Mouse (Mus musculus): Measurements from ENCODE around the gene Gm45213. TPM values are rescaled to one million over a fixed set of nuclear protein-coding genes. Genes with fewer than 3 reads are reported as not detected.
A peak's percentile ranks its signal among the peaks of the same experiment; 100 is the strongest.

Gm45213 gene
- polyA plus RNA-seq, 1 experiment: not detected

GRCm38 (mm10) chr7:66028766-66029512, 14.5 kb upstream of the Gm45213 start:
- TF ChIP-seq POLR2A (IDR thresholded peaks at IDR 0.05; ENCODE audit: borderline replicate concordance, extremely low read depth, insufficient read depth, insufficient read length, poor library complexity, severe bottlenecking) (no peak), CTCF (IDR thresholded peaks at IDR 0.05; ENCODE audit: borderline replicate concordance, extremely low read depth, insufficient read depth, insufficient read length) (no peak)
- no peak for DNase-seq (ENCODE audit: low read depth)

DNA sequence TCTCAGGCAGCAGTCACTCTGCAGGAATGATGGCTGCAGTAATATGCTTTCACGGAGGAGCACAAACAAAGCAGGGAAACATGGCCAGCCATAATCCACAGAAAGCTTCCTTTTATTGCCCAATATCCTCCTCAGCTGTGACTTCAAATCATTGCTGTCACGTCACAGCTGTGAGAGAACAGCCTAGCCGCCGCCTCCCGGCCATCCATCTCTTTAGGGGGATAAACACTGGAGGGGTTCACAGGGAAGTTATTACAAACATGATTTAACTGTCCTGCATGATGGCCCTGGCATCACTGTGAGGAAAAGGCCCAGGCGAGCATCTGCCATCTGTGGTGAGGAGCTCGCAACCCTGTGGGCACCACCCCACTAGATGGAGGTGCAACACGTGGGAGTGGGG, 6.6 kb upstream of the Gm45213 start:
- TF ChIP-seq POLR2A (IDR thresholded peaks at IDR 0.05; ENCODE audit: borderline replicate concordance, extremely low read depth, insufficient read depth, insufficient read length, poor library complexity, severe bottlenecking) (no peak), CTCF (IDR thresholded peaks at IDR 0.05; ENCODE audit: borderline replicate concordance, extremely low read depth, insufficient read depth, insufficient read length) (no peak)
- no peak for DNase-seq (ENCODE audit: low read depth)

GRCm38 (mm10) chr7:66038261-66038660, 5.1 kb upstream of the Gm45213 start:
- DNase-seq (ENCODE audit: low read depth): peak; percentile 6

GRCm38 (mm10) chr7:66038730-66039129, 4.7 kb upstream of the Gm45213 start:
- no peak for TF ChIP-seq CTCF (IDR thresholded peaks at IDR 0.05; ENCODE audit: borderline replicate concordance, extremely low read depth, insufficient read depth, insufficient read length)
- TF ChIP-seq POLR2A (IDR thresholded peaks at IDR 0.05; ENCODE audit: borderline replicate concordance, extremely low read depth, insufficient read depth, insufficient read length, poor library complexity, severe bottlenecking): no peak
- peak; percentile 17 for DNase-seq (ENCODE audit: low read depth)

More at GRCm38 (mm10) chr7:66038261-66038660, 5.1 kb upstream of the Gm45213 start:
- no peak for TF ChIP-seq POLR2A (IDR thresholded peaks at IDR 0.05; ENCODE audit: borderline replicate concordance, extremely low read depth, insufficient read depth, insufficient read length, poor library complexity, severe bottlenecking)
- no peak for TF ChIP-seq CTCF (IDR thresholded peaks at IDR 0.05; ENCODE audit: borderline replicate concordance, extremely low read depth, insufficient read depth, insufficient read length)

DNA sequence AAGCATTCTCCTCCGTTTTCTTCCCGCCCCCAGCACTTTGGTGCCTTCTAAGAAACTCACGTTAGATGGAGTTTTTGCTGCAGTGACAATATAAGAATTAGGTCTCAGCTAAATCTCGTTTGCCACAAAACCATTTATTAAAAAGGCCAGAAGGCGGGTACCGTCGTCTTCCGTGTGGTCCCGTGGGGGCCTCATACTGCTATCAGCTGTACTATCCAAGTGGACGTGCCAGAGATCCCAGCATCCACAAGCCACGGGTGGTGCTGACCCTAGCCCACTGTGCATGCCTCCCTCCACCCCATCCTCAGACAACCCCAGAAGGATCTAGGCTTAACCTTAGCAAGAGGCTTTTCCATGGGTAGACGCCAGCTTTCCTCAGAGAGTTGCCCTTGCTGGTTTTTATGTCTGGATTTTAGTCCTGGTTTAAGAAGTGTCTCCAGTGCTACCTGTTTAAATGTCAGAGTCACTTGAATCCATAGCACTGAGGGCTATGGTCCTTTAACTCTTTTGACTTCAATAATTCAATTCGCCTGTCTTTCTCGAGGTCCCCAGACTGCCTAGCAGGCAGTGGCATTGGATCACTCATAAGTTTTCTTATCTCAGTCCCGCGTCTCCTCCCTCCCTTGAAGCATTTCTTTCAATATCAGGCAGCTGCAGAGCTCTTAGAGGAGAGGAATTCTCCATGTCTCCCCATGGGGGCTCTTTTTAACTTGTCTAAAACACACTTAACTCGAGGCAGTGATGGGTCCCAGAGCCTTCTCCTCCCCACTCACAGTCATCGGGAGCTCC, 3.2 kb upstream of the Gm45213 start:
- DNase-seq (ENCODE audit: low read depth): no peak
- TF ChIP-seq CTCF (IDR thresholded peaks at IDR 0.05; ENCODE audit: borderline replicate concordance, extremely low read depth, insufficient read depth, insufficient read length) (no peak), POLR2A (IDR thresholded peaks at IDR 0.05; ENCODE audit: borderline replicate concordance, extremely low read depth, insufficient read depth, insufficient read length, poor library complexity, severe bottlenecking) (no peak)

DNA sequence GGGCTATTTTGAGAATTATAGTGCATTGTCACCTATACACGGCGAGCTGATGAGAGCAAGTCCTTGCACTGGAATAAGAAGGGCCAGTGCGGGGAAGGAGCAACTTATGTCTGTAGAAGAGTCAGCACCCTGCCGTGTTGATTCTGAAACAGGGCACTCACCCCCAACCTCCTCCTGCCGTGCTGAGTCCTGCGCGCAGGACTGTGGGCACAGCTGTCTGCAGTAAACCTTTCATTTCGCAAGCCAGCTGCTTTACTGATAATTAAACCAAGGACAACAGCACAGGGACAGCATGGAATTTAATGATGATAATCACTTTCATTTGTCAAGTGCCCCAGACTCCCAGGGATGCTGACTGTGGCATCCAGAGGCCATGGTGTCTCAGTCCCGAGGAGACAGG, 1.2 kb downstream of the Gm45213 start:
- peak; percentile 37 for DNase-seq (ENCODE audit: low read depth)
- no peak for TF ChIP-seq POLR2A (IDR thresholded peaks at IDR 0.05; ENCODE audit: borderline replicate concordance, extremely low read depth, insufficient read depth, insufficient read length, poor library complexity, severe bottlenecking)
- TF ChIP-seq CTCF (IDR thresholded peaks at IDR 0.05; ENCODE audit: borderline replicate concordance, extremely low read depth, insufficient read depth, insufficient read length): no peak

- TF ChIP-seq POLR2A (IDR thresholded peaks at IDR 0.05; ENCODE audit: borderline replicate concordance, extremely low read depth, insufficient read depth, insufficient read length, poor library complexity, severe bottlenecking): no peak
- TF ChIP-seq CTCF (IDR thresholded peaks at IDR 0.05; ENCODE audit: borderline replicate concordance, extremely low read depth, insufficient read depth, insufficient read length): no peak
- no peak for DNase-seq (ENCODE audit: low read depth)
These were observed 3.8 kb downstream of the Gm45213 start for GRCm38 (mm10) chr7:66046921-66047918.

DNA sequence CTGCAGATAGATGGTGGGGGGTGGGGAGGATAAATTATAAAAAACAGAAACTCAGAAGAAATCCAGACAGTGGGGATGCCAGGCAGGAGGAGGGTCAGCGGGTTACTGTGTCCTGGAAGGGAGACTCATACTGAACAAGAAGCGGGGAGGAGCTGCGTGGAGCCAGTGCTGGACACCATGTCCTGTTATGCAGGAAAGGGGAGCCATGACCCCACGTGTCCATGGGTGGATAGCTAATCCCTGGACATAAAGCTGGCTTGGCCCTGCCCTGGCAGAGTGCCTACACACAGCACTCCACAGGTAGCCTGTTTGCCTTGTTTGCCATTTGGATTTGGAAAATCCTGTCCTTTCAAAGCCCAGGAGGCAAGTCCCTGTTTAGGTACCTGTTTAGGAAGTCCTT, 4.6 kb downstream of the Gm45213 start:
- TF ChIP-seq CTCF (IDR thresholded peaks at IDR 0.05; ENCODE audit: borderline replicate concordance, extremely low read depth, insufficient read depth, insufficient read length) (no peak), POLR2A (IDR thresholded peaks at IDR 0.05; ENCODE audit: borderline replicate concordance, extremely low read depth, insufficient read depth, insufficient read length, poor library complexity, severe bottlenecking) (no peak)
- DNase-seq (ENCODE audit: low read depth): no peak

DNA sequence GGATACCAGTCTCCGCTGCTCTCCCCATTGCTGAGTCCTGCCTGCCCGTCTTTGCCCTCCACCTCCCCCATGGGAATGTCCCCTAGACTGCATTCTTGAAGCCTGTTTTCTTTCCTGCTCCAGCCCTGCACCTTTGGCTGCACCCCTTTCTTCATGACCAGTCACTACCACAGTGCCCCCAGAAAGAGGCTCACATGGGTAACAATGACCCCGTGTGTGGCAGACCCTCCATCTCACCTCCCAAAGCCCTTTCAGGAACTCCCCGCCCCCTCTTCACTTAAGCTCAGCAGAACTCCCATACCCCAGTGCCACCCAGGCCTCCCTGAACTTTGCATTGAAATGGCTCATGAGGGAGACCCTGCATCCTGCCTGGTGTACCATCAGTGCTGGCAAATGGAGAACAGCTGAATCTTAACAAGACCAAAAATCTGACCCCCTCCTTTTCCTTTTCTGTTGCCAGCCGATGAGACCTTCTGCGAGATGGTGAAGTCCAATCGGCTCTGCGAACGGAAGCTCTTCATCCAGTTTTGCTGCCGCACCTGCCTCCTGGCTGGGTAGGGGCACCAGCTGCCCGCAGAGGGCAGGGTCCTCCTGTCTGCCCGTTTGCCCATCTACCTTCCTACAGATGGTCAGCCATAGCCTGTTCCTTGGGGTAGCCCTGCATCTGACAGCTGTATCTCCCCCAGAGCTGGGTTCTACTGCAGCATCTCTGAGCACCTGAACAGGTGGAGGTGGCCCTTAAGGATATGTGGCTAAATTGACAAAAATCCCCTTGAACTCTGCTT, 5.2 kb downstream of the Gm45213 start:
- DNase-seq (ENCODE audit: low read depth): no peak
- no peak for TF ChIP-seq POLR2A (IDR thresholded peaks at IDR 0.05; ENCODE audit: borderline replicate concordance, extremely low read depth, insufficient read depth, insufficient read length, poor library complexity, severe bottlenecking)
- TF ChIP-seq CTCF (IDR thresholded peaks at IDR 0.05; ENCODE audit: borderline replicate concordance, extremely low read depth, insufficient read depth, insufficient read length): no peak

GRCm38 (mm10) chr7:66053946-66054483, 10.6 kb downstream of the Gm45213 start:
- no peak for TF ChIP-seq CTCF (IDR thresholded peaks at IDR 0.05; ENCODE audit: borderline replicate concordance, extremely low read depth, insufficient read depth, insufficient read length)
- TF ChIP-seq POLR2A (IDR thresholded peaks at IDR 0.05; ENCODE audit: borderline replicate concordance, extremely low read depth, insufficient read depth, insufficient read length, poor library complexity, severe bottlenecking): no peak
- DNase-seq (ENCODE audit: low read depth): no peak

Measured in brain, embryonic 14.5 days (tissue).